Mouse (Mus musculus): Measurements from ENCODE around the gene Chaf1b.

Chaf1b gene

GRCm38 (mm10) chr16:93912808-93913207 lies 29.1 kb downstream of the Chaf1b start:
- DNase-seq (ENCODE audit: low read depth, low spot score), result no peak

- DNase-seq (ENCODE audit: low read depth, low spot score), result no peak
Measured at GRCm38 (mm10) chr16:93913881-93914576, 30.3 kb downstream of the Chaf1b start.

GRCm38 (mm10) chr16:93915338-93915849 lies 31.7 kb downstream of the Chaf1b start:
- no peak for DNase-seq (ENCODE audit: low read depth, low spot score)

GRCm38 (mm10) chr16:93917712-93918678 lies 34.3 kb downstream of the Chaf1b start:
- DNase-seq (ENCODE audit: low read depth, low spot score), result no peak

- no peak for DNase-seq (ENCODE audit: low read depth, low spot score)
Measured at GRCm38 (mm10) chr16:93918679-93919060, 35.0 kb downstream of the Chaf1b start.

GRCm38 (mm10) chr16:93919189-93919588 lies 35.5 kb downstream of the Chaf1b start:
- no peak for DNase-seq (ENCODE audit: low read depth, low spot score)

- no peak for DNase-seq (ENCODE audit: low read depth, low spot score)
Measured at GRCm38 (mm10) chr16:93920673-93921072, 37.0 kb downstream of the Chaf1b start.

GRCm38 (mm10) chr16:93922835-93923389 lies 39.2 kb downstream of the Chaf1b start:
- no peak for DNase-seq (ENCODE audit: low read depth, low spot score)

- no peak for DNase-seq (ENCODE audit: low read depth, low spot score)
Measured at GRCm38 (mm10) chr16:93923788-93924187, 40.1 kb downstream of the Chaf1b start.

- no peak for DNase-seq (ENCODE audit: low read depth, low spot score)
Measured at GRCm38 (mm10) chr16:93925684-93926247, 42.1 kb downstream of the Chaf1b start.

GRCm38 (mm10) chr16:93929370-93930032 lies 45.8 kb downstream of the Chaf1b start:
- DNase-seq (ENCODE audit: low read depth, low spot score), result no peak

- no peak for DNase-seq (ENCODE audit: low read depth, low spot score)
Measured at GRCm38 (mm10) chr16:93932185-93933168, 48.8 kb downstream of the Chaf1b start.

- no peak for DNase-seq (ENCODE audit: low read depth, low spot score)
Measured at GRCm38 (mm10) chr16:93934588-93934987, 50.9 kb downstream of the Chaf1b start.

GRCm38 (mm10) chr16:93935009-93935408 lies 51.3 kb downstream of the Chaf1b start:
- no peak for DNase-seq (ENCODE audit: low read depth, low spot score)

GRCm38 (mm10) chr16:93938400-93938846 lies 54.7 kb downstream of the Chaf1b start:
- DNase-seq (ENCODE audit: low read depth, low spot score), result no peak

GRCm38 (mm10) chr16:93939961-93940360 lies 56.3 kb downstream of the Chaf1b start:
- DNase-seq (ENCODE audit: low read depth, low spot score), result no peak

- DNase-seq (ENCODE audit: low read depth, low spot score), result no peak
Measured at GRCm38 (mm10) chr16:93941781-93942567, 58.3 kb downstream of the Chaf1b start.

GRCm38 (mm10) chr16:93942796-93943502 lies 59.2 kb downstream of the Chaf1b start:
- DNase-seq (ENCODE audit: low read depth, low spot score), result no peak
